Mouse (Mus musculus) myocyte (in vitro differentiated cells): ENCODE results near the gene Map2k5. TPM values are rescaled to one million over a fixed set of nuclear protein-coding genes. Genes with fewer than 3 reads are reported as not detected.

Experiments used
- H3K27me3 ChIP-seq: one replicate; pipeline ENCODE4 v1.6.1; 2011; ENCODE audit not compliant: control insufficient read depth, insufficient read depth, insufficient read length
- H3K36me3 ChIP-seq: one replicate; pipeline ENCODE4 v1.6.1; 2011; ENCODE audit not compliant: control insufficient read depth, insufficient read depth
- H3K4me2 ChIP-seq: one replicate; pipeline ENCODE4 v1.6.1; 2011; ENCODE audit warnings: low read depth, control low read depth
- H3K4me3 ChIP-seq: one replicate; pipeline ENCODE4 v1.5.1; 2011; ENCODE audit warnings: mild to moderate bottlenecking, control low read depth, moderate library complexity
- H3K79me2 ChIP-seq: one replicate; pipeline ENCODE4 v1.6.1; 2011; ENCODE audit not compliant: control insufficient read depth, insufficient read depth
- H3ac ChIP-seq: one replicate; pipeline ENCODE4 v1.6.1; 2011; ENCODE audit not compliant: control insufficient read depth, insufficient read length
- CEBPB ChIP-seq: IDR thresholded peaks from 2 replicates; pipeline ENCODE4 v1.6.1; 2011; ENCODE audit warnings: mild to moderate bottlenecking, moderate library complexity; ENCODE audit not compliant: poor library complexity, insufficient read depth, severe bottlenecking
- E2F4 ChIP-seq: IDR thresholded peaks from one replicate; pipeline ENCODE4 v1.6.1; 2011; ENCODE audit warnings: mild to moderate bottlenecking, control low read depth, moderate library complexity; ENCODE audit not compliant: insufficient read depth
- MAX ChIP-seq: IDR thresholded peaks from one replicate; pipeline ENCODE4 v1.6.1; 2011; ENCODE audit warnings: low read depth, mild to moderate bottlenecking, control low read depth
- MYOD1 ChIP-seq, 3 experiments: IDR thresholded peaks; one replicate each; pipeline ENCODE4 v1.6.1; 2011; ENCODE audit warnings: control low read depth in 2 of 3, low read depth in 2 of 3, mild to moderate bottlenecking in 2 of 3, moderate library complexity in 1 of 3; ENCODE audit not compliant: insufficient read length in 2 of 3, control insufficient read depth in 1 of 3
- MYOG ChIP-seq, 3 experiments: IDR thresholded peaks; one replicate each; pipeline ENCODE4 v1.6.1; 2011; ENCODE audit warnings: control low read depth in 2 of 3, low read depth in 2 of 3, mild to moderate bottlenecking in 2 of 3; ENCODE audit not compliant: insufficient read length in 2 of 3, control insufficient read depth in 1 of 3, insufficient read depth in 1 of 3
- POLR2A ChIP-seq: IDR thresholded peaks from one replicate; pipeline ENCODE4 v1.6.1; 2011; ENCODE audit warnings: low read depth, mild to moderate bottlenecking, control low read depth, moderate library complexity; ENCODE audit not compliant: insufficient read length
- POLR2AphosphoS2 ChIP-seq: IDR thresholded peaks from one replicate; pipeline ENCODE4 v1.6.1; 2011; ENCODE audit warnings: low read depth, control low read depth; ENCODE audit not compliant: insufficient read length
- REST ChIP-seq: IDR thresholded peaks from one replicate; pipeline ENCODE4 v1.6.1; 2011; ENCODE audit warnings: mild to moderate bottlenecking, control low read depth, moderate library complexity; ENCODE audit not compliant: insufficient read depth, insufficient read length
- SRF ChIP-seq: IDR thresholded peaks from one replicate; pipeline ENCODE4 v1.6.1; 2011; ENCODE audit warnings: low read depth; ENCODE audit not compliant: control insufficient read depth, insufficient read length
- TCF12 ChIP-seq: IDR thresholded peaks from one replicate; pipeline ENCODE4 v1.6.1; 2011; ENCODE audit warnings: mild to moderate bottlenecking, control low read depth; ENCODE audit not compliant: poor library complexity, insufficient read depth, severe bottlenecking
- TCF3 ChIP-seq: IDR thresholded peaks from one replicate; pipeline ENCODE4 v1.6.1; 2011; ENCODE audit warnings: low read depth, control low read depth; ENCODE audit not compliant: insufficient read length
- USF1 ChIP-seq: IDR thresholded peaks from one replicate; pipeline ENCODE4 v1.6.1; 2011; ENCODE audit warnings: low read depth, mild to moderate bottlenecking, control low read depth, moderate library complexity
- polyA plus RNA-seq: library from polyadenylated mRNA; unstranded; fragments of >200 nt; fragmentation: generic; extraction: Trizol; gene quantifications from one replicate; pipeline ENCODE4 v1.2.1, GENCODE M21; 2012; ENCODE audit warnings: missing spikeins

The Map2k5 gene
- polyA plus RNA-seq, 1 experiment, result 17.7 TPM

GRCm38 (mm10) chr9:63398611-63399462 is 21.1 kb upstream of the Map2k5 start, which contains the start of gene 2300009A05Rik:
Gene 2300009A05Rik (minus strand): TSS chr9:63399246.
- peak within 1 kb of the TSS; percentile 84 for H3K4me2 ChIP-seq
- peak within 1 kb of the TSS; percentile 76 for H3K4me3 ChIP-seq
- H3K27me3 ChIP-seq, result no peaks in the 10 kb centered on the region
- TF ChIP-seq POLR2A (peak; percentile 89), MAX (no peak), E2F4 (peak; percentile 19), POLR2AphosphoS2 (peak; percentile 74), USF1 (no peak), CEBPB (no peak), MYOD1 (IDR thresholded peaks at IDR 0.05; ENCODE audit: control insufficient read depth in 1 of 3, insufficient read length in 2 of 3, low read depth in 2 of 3) (peak in 2 of 3 experiments; percentile 27 to 55), SRF (peak; percentile 9), REST (no peak), TCF12 (no peak), TCF3 (no peak), MYOG (IDR thresholded peaks at IDR 0.05; ENCODE audit: control insufficient read depth in 1 of 3, insufficient read depth in 1 of 3, insufficient read length in 2 of 3, low read depth in 2 of 3) (peak in 1 of 3 experiments; percentile 12)
- H3K36me3 ChIP-seq, result no peaks in the 10 kb centered on the region
- H3ac ChIP-seq, result peak within 1 kb of the TSS; percentile 73
- H3K79me2 ChIP-seq, result peaks cover 36% of the 10 kb centered on the region

GRCm38 (mm10) chr9:63395612-63396011 is 17.9 kb upstream of the Map2k5 start:
- H3K27me3 ChIP-seq, result no peaks in the 10 kb centered on the region
- no peak overlapping the region for H3ac ChIP-seq
- no peak overlapping the region for H3K4me2 ChIP-seq
- TF ChIP-seq CEBPB (no peak), POLR2A (no peak), USF1 (no peak), TCF3 (no peak), POLR2AphosphoS2 (no peak)
- peaks cover 36% of the 10 kb centered on the region for H3K79me2 ChIP-seq
- no peak overlapping the region for H3K4me3 ChIP-seq
- no peaks in the 10 kb centered on the region for H3K36me3 ChIP-seq

GRCm38 (mm10) chr9:63391307-63391706 is 13.6 kb upstream of the Map2k5 start:
- no peak for TF ChIP-seq MAX
- TF ChIP-seq E2F4, result no peak
- no peak for TF ChIP-seq MYOG (IDR thresholded peaks at IDR 0.05; ENCODE audit: control insufficient read depth in 1 of 3, insufficient read depth in 1 of 3, insufficient read length in 2 of 3, low read depth in 2 of 3)
- no peak for TF ChIP-seq TCF12
- TF ChIP-seq MYOD1 (IDR thresholded peaks at IDR 0.05; ENCODE audit: control insufficient read depth in 1 of 3, insufficient read length in 2 of 3, low read depth in 2 of 3), result no peak
- no peak for TF ChIP-seq USF1
- Histone ChIP-seq H3K4me2 (no peak overlapping the region), H3K79me2 (peaks cover 10% of the 10 kb centered on the region), H3K27me3 (no peaks in the 10 kb centered on the region), H3ac (no peak overlapping the region), H3K4me3 (no peak overlapping the region), H3K36me3 (no peaks in the 10 kb centered on the region)

- peaks cover 6% of the 10 kb centered on the region for H3K79me2 ChIP-seq
These were observed 5.1 kb upstream of the Map2k5 start for GRCm38 (mm10) chr9:63382761-63383160.

GRCm38 (mm10) chr9:63380326-63380725 is 2.6 kb upstream of the Map2k5 start:
- H3K36me3 ChIP-seq, result no peaks in the 10 kb centered on the region
- no peak overlapping the region for H3ac ChIP-seq
- H3K4me3 ChIP-seq, result no peak overlapping the region
- TF ChIP-seq POLR2AphosphoS2 (no peak), TCF12 (no peak), REST (no peak), MAX (no peak)
- peaks cover 23% of the 10 kb centered on the region for H3K79me2 ChIP-seq
- H3K27me3 ChIP-seq, result no peaks in the 10 kb centered on the region
- no peak overlapping the region for H3K4me2 ChIP-seq

More at GRCm38 (mm10) chr9:63382761-63383160, 5.1 kb upstream of the Map2k5 start:
- H3ac ChIP-seq, result no peak overlapping the region
- TF ChIP-seq USF1, result no peak
- TF ChIP-seq TCF12, result no peak
- no peak for TF ChIP-seq MYOD1 (IDR thresholded peaks at IDR 0.05; ENCODE audit: control insufficient read depth in 1 of 3, insufficient read length in 2 of 3, low read depth in 2 of 3)
- no peak for TF ChIP-seq TCF3
- no peak for TF ChIP-seq CEBPB
- TF ChIP-seq SRF, result no peak
- no peak for TF ChIP-seq MYOG (IDR thresholded peaks at IDR 0.05; ENCODE audit: control insufficient read depth in 1 of 3, insufficient read depth in 1 of 3, insufficient read length in 2 of 3, low read depth in 2 of 3)
- no peak for TF ChIP-seq MAX
- no peak for TF ChIP-seq REST
- no peak for TF ChIP-seq POLR2A
- TF ChIP-seq POLR2AphosphoS2, result no peak
- H3K4me3 ChIP-seq, result no peak overlapping the region
- no peaks in the 10 kb centered on the region for H3K27me3 ChIP-seq
- H3K36me3 ChIP-seq, result no peaks in the 10 kb centered on the region
- no peak overlapping the region for H3K4me2 ChIP-seq
